Mouse (Mus musculus) erythroblast, embryonic 14.5 days (primary cell): ENCODE measurements around the gene Ccdc92. TPM values are rescaled to one million over a fixed set of nuclear protein-coding genes. Genes with fewer than 3 reads are reported as not detected.

Experiments used
- H3K27me3 ChIP-seq: 2 replicates; pipeline ENCODE4 v1.6.1; 2012; ENCODE audit warnings: inconsistent platforms; ENCODE audit not compliant: control insufficient read depth
- H3K36me3 ChIP-seq: 2 replicates; pipeline ENCODE4 v1.6.1; 2012; ENCODE audit warnings: mild to moderate bottlenecking, inconsistent platforms; ENCODE audit not compliant: control insufficient read depth
- H3K4me1 ChIP-seq: 2 replicates; pipeline ENCODE4 v1.6.1; 2012; ENCODE audit warnings: inconsistent platforms; ENCODE audit not compliant: control insufficient read depth
- H3K4me3 ChIP-seq: replicated peaks from 2 replicates; pipeline ENCODE3; 2012; ENCODE audit warnings: moderate library complexity, mild to moderate bottlenecking, inconsistent platforms
- H3K9me3 ChIP-seq: 2 replicates; pipeline ENCODE4 v1.6.1; 2012; ENCODE audit warnings: low read length, inconsistent platforms, mixed read lengths; ENCODE audit not compliant: control insufficient read depth
- GATA1 ChIP-seq: IDR thresholded peaks from 2 replicates; pipeline ENCODE4 v1.6.1; 2012; ENCODE audit warnings: low read length, inconsistent platforms, mixed read lengths
- TAL1 ChIP-seq: IDR thresholded peaks from 3 replicates; pipeline ENCODE4 v1.6.1; 2012; ENCODE audit warnings: low read length, inconsistent platforms, mixed read lengths
- polyA plus RNA-seq: library from polyadenylated mRNA; stranded (reverse); fragments of >175 nt; gene quantifications from 2 replicates; pipeline ENCODE4 v1.2.3, GENCODE M21; 2012

Ccdc92 gene
- 0.10 and 0.12 TPM in 2 replicates for polyA plus RNA-seq

DNA sequence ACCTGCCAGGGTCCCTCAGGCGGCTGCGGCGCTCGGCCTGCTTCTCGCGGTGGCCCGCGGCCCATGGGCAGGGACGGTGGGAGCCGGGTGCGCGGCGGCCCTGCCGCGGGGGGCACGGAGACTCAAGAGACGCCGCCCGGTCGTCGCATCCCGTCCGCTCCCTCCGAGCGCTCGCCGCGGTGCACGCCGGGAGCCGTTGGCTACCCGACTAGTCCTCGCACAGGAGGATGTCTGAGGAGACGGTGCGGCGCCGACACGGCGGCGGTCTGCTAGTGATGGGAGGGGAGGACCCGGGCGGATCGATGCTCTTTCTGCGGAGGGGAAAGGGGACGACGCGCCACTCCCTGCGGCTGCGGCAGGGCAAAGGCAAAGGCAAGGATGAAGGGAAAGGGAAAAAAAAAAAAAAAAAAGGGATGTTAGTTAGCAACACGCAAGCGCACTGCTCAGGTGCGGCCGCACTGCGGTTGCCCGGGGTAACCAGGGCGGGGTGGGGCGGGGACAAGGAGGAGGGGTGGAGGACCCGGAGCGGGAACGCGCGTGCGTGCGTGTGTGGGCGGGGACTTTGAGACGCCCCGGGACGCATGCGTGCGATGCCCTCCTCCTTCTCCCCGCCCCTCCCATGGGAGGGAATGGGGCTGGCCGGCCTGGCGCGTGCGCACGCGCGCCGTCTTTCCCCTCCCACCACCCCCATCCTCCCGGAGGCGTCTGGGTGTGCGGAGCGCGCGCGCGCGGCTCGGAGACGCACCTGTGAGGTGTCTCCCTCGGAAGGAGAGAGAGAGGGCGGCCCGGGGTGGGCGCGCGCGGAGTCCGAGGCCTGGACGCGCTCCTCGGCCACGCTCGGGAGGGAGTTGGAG lies at the start of gene Ccdc92, which contains the start of gene Zfp664:
TSS of gene Ccdc92 (minus strand) at position 412 of the 854 bp plus-strand sequence.
TSS of gene Zfp664 (plus strand) at position 679 of the 854 bp plus-strand sequence.
- TF ChIP-seq TAL1 (no peak), GATA1 (no peak)
- Histone ChIP-seq H3K4me3 (peak within 1 kb of the TSS; percentile 92), H3K4me1 (peaks cover 25% of the 10 kb centered on the region), H3K9me3 (peaks cover 7% of the 10 kb centered on the region; the same call in 1 of the 2 replicates), H3K36me3 (peaks cover 14% of the 10 kb centered on the region), H3K27me3 (peaks cover 61% of the 10 kb centered on the region)

DNA sequence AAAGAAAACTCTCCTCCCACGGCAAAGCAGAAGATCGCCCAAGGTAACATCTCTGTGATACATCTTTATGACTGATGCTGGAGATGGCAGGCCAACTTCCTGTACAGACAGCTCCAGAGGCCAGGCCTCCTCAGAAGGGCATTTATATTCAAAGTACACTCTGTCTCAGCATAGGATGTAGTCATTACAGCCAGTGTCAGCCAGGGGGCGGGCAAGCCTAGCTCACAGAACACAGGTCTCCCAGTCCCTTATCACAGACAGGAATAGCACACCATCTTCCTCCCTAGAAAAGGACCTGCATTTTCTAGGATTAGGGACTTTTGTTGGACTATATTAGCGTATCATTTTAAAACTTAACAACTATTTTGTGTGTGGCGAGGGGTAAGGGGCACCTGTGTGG lies 46.6 kb upstream of the Ccdc92 start:
- no peaks in the 10 kb centered on the region for H3K9me3 ChIP-seq
- TF ChIP-seq GATA1 (no peak), TAL1 (no peak)
- H3K36me3 ChIP-seq: no peaks in the 10 kb centered on the region
- no peak overlapping the region for H3K4me3 ChIP-seq
- H3K4me1 ChIP-seq: no peaks in the 10 kb centered on the region
- H3K27me3 ChIP-seq: no peaks in the 10 kb centered on the region

DNA sequence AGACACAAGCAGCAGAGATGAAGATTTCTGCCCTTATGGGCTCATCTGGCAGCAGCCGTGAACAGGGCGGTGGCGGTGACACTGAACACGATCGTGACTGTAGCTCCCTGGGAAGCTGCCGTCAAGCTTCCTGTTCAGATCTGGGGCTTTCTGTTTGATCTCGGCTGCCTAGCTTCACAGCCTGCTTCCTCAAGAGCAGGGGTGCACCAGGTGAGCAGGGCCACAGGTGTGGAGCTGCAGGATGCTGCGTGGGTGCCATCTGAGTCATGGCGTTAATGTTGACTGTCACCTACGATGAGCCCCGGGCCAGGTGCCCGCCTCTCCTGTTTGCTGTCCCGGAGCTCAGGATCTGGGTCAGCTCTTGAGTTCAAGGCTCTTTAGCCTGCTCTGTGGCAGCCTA lies 44.7 kb upstream of the Ccdc92 start:
- TF ChIP-seq TAL1: no peak
- TF ChIP-seq GATA1: no peak
- Histone ChIP-seq H3K9me3 (no peaks in the 10 kb centered on the region), H3K27me3 (no peaks in the 10 kb centered on the region), H3K36me3 (no peaks in the 10 kb centered on the region), H3K4me3 (no peak overlapping the region), H3K4me1 (no peaks in the 10 kb centered on the region)

DNA sequence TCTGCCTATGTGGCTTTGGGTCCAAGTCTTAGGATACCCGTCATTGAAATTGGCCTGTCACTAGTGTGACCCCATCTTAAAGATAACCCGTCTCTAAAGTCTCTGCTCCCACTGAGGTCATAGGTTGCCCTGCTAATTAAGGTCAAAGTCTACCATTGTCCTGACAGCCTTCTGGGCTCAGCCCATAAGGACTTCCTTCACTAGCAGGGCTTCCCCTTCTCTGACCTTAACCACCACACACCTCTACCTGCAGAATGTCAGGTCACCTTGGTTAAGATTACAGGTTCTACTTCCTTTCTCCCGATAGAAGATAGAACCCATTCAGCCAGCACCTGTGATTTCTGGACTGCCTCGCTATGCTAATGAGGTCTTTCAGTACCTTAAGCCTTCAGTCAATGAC lies 41.6 kb upstream of the Ccdc92 start:
- H3K9me3 ChIP-seq: no peaks in the 10 kb centered on the region
- no peak for TF ChIP-seq TAL1
- TF ChIP-seq GATA1: no peak
- H3K27me3 ChIP-seq: no peaks in the 10 kb centered on the region
- H3K36me3 ChIP-seq: no peaks in the 10 kb centered on the region
- no peaks in the 10 kb centered on the region for H3K4me1 ChIP-seq
- no peak overlapping the region for H3K4me3 ChIP-seq

DNA sequence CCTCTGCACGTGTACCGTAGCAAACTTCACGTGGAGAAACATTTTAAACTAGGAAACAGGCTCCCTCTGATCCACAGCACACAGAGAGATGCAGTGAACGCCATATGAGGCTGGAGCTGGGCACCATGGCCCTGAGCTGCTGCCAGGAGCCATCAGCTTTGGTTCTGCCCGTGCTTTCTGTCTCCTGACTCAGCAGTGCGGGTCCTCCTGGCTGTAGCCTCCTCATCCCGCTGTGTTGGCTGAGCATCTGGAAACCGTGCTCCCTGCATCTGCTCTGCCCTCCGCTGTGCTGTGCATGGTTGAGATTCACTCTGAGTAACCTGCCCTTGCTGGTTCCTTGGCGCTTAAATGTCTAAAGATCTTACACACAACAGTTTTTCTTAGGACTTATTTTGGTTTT lies 40.0 kb upstream of the Ccdc92 start:
- Histone ChIP-seq H3K36me3 (no peaks in the 10 kb centered on the region), H3K9me3 (no peaks in the 10 kb centered on the region), H3K27me3 (no peaks in the 10 kb centered on the region), H3K4me3 (no peak overlapping the region), H3K4me1 (no peaks in the 10 kb centered on the region)
- TF ChIP-seq GATA1: no peak
- TF ChIP-seq TAL1: no peak

DNA sequence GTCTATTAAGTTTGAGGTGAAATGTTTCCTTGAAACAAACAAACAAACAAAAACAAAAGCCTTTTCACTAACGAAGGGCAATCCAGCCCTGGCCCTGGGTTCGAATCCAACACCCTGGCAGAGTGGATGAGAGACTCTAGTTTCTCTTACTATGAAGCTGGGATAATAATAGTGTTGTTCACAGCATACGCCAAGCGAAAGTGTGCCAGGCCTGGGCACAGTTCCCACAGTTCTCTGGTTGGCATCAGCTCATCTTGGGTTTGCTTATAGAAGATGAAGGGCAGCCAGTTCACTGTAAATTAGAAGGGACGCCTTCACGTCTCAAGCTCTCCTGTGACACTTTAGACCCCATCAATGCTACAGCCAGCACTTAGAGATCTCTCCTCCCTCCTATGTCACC lies 39.5 kb upstream of the Ccdc92 start:
- no peak overlapping the region for H3K4me3 ChIP-seq
- H3K27me3 ChIP-seq: no peaks in the 10 kb centered on the region
- TF ChIP-seq GATA1 (no peak), TAL1 (no peak)
- no peaks in the 10 kb centered on the region for H3K9me3 ChIP-seq
- no peaks in the 10 kb centered on the region for H3K36me3 ChIP-seq
- H3K4me1 ChIP-seq: no peaks in the 10 kb centered on the region

DNA sequence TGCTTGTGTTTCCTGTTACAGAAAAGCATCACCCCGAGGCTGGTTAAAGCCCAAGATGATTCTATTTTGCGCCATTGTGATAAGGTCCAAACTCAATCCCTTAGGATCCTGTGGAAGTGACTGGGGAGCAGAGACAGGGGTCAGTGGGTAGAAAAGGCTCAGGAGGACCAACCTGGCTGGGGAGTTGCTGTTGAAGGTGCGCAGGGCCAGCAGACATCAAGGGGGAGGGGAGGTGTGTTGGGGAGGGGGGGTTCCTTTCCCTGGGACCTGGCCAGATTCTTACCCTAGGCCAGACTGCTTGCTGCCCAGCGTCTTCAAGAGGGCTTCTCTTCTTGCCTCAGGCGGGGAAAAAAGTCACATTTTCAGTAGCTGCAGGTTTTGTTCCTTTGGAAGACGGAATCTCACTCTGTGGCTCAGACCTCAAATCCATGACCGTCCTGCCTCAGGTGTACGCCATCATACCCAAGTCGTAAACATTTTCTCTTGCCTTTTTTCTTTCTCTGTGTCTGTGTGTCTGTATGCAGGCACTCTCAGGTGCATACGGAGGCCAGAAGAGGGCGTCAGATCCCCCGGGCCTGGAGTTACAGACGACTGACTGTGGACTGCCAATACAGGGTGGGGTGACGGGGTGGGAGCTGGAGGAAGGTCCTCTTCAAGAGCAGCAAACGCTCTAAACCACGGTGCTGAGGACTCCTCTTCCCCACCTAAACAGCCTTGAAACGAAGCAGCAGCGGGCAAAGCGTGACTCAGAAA lies 38.7 kb upstream of the Ccdc92 start:
- Histone ChIP-seq H3K4me3 (no peak overlapping the region), H3K36me3 (no peaks in the 10 kb centered on the region), H3K4me1 (no peaks in the 10 kb centered on the region), H3K9me3 (no peaks in the 10 kb centered on the region), H3K27me3 (no peaks in the 10 kb centered on the region)
- TF ChIP-seq TAL1: no peak
- TF ChIP-seq GATA1: no peak

DNA sequence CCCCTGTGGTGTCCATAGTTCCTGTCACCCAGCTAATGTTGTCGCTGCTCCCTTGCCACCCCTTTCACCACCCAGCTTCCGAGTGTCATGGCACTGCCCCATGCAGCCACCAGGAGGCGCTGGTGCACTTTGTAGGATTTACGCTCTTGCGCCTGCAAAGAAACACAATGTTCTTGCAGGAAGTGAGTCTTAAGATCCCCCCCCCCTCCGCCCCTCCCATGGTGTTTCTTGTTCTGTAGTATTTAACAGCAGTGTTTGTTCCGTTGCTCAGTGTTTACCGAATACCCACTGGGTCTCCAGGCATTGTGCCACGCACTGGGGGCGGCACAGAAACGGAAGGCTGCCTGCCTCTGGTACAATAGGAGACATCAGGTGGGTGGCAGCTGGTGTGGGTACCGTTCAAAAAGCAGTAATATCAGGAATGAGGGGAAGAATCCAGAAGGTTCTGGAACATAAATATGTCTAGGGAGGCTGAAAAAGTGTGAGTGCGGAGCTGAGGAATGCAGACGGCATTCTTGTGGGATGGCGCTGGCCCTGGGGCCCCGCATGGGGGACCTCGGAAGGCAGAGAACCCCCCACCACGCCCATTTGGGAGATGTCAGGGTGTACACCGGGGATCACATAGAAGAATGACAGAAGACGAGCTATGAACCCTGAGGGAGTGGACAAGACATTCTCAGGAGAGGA lies 37.9 kb upstream of the Ccdc92 start:
- H3K4me1 ChIP-seq: no peaks in the 10 kb centered on the region
- H3K36me3 ChIP-seq: no peaks in the 10 kb centered on the region
- no peaks in the 10 kb centered on the region for H3K27me3 ChIP-seq
- no peaks in the 10 kb centered on the region for H3K9me3 ChIP-seq
- TF ChIP-seq TAL1: no peak
- no peak for TF ChIP-seq GATA1
- no peak overlapping the region for H3K4me3 ChIP-seq

DNA sequence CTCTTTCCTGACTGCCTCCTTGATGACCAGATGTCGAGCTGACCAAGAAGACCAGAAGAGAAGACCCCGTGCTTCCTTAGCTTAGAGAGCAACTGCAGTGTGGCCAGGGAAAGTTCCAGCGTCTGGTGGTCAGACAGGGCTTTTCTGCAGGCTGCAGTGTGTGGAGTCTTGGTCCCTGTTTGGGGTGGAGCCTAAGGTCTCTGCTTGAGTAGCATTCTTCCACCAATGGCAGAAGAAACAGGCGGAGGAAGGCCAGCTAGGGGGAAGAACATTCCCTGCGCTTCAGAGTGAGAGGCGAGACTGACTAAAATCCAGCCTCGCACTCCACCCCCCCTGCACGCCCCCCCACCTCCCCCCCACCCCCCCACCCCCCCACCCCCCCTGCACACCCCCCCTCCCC lies 33.9 kb upstream of the Ccdc92 start:
- no peak overlapping the region for H3K4me3 ChIP-seq
- no peaks in the 10 kb centered on the region for H3K4me1 ChIP-seq
- no peaks in the 10 kb centered on the region for H3K36me3 ChIP-seq
- H3K27me3 ChIP-seq: no peaks in the 10 kb centered on the region
- no peaks in the 10 kb centered on the region for H3K9me3 ChIP-seq
- TF ChIP-seq TAL1 (no peak), GATA1 (no peak)
